ENCODE assay signal across 8 mouse cellular contexts in the genomic region with DNA sequence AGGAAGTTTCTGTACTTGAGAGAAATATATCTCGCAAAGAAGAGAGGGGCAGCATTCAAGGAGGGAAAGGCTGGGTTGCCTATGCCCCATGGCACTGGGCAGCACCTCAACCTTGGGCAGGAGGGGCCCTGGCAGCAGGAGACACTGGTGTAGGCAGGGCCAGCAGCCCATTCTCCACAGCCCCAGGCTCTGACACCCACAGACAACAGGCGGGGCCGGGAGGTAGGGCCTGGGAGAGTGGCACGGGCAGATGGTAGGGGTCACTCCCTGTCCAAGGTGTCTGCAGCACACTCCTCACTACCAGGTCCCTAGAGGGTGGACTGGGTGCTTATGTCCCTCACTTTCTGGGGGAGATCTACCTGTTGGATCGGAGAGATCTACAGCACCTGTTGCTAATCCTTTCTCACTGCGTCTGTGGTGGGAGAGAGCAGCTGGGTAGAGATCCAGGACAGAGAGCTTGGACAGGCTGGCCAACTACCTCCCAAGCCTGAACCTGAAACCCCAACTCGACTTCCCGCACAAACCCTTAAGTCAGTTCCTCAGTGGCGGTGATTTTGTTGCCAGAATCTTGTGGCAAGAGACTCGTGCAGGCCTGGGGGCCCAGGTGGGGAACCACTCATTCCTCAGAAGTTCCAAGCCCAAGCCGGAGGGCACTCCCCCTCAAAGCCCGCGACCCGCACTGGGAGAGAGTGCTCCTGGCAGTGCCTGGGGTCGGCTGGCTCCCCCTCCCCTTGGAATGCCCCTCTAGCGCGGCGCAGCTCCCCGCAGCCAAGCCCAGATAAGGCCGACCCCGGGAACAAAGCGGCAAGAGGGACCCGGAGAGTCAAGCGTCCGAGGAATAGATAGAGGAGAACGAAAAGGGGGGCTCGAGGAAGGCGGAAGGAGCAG. TPM values are rescaled to one million over a fixed set of nuclear protein-coding genes. Genes with fewer than 3 reads are reported as not detected.
DNase-seq lines count a peak whose midpoint lies in the region; ATAC-seq and TF ChIP-seq lines count a peak whose summit lies in the region.

No protein-coding gene starts in this region.

- H3K27me3 ChIP-seq in cerebellum, adult 2 months (ENCODE audit: control insufficient read depth, insufficient read depth, low read length), result no peaks in the 10 kb centered on the region
- no peaks in the 10 kb centered on the region for H3K27me3 ChIP-seq in heart, embryonic 14.5 days (ENCODE audit: control insufficient read depth, insufficient read depth, low read length)

- H3K4me2 ChIP-seq in heart, embryonic 14.5 days (ENCODE audit: low read length), result peak overlapping the region; percentile 97

- TF ChIP-seq CTCF in cerebellum, adult 2 months (IDR thresholded peaks at IDR 0.05; ENCODE audit: borderline replicate concordance, insufficient read depth, low read depth, low read length), result no peak

- H3K9ac ChIP-seq in heart, embryonic 14.5 days (ENCODE audit: low read length), result peak overlapping the region; percentile 89

- peaks cover 8% of the 10 kb centered on the region; the same call in 1 of the 2 replicates for H3K4me1 ChIP-seq in cerebellum, adult 2 months (ENCODE audit: control insufficient read depth, insufficient read depth, low read length)
- H3K4me1 ChIP-seq in heart, embryonic 14.5 days (ENCODE audit: control insufficient read depth in 2 of 2, insufficient read depth in 2 of 2, low read length in 2 of 2), result peaks cover 51 to 61% of the 10 kb centered on the region in 2 experiments

- no peaks in the 10 kb centered on the region for H3K9me3 ChIP-seq in heart, embryonic 14.5 days (ENCODE audit: control insufficient read depth, low read length)

- H3K36me3 ChIP-seq in heart, embryonic 14.5 days (ENCODE audit: control insufficient read depth, insufficient read depth, low read length), result peaks cover 41% of the 10 kb centered on the region

- WGBS in cerebellum, adult 2 months, result 10% methylated on average over 28 of the region's 28 CpGs
- whole genome bisulfite sequencing in heart, embryonic 14.5 days, result 4% methylated on average over 27 of the region's 28 CpGs

- H3K4me3 ChIP-seq in cerebellum, adult 2 months (replicated peaks; ENCODE audit: insufficient read depth, low read depth, low read length), result peak overlapping the region; percentile 82
- peak overlapping the region; percentile 66 to 93 for H3K4me3 ChIP-seq in heart, embryonic 14.5 days (ENCODE audit: control insufficient read depth in 1 of 2, insufficient read depth in 1 of 2, low read depth in 1 of 2, low read length in 2 of 2)

- no peak for ATAC-seq in heart, embryonic 14.5 days (ENCODE audit: insufficient number of reproducible peaks, insufficient read depth, low FRiP score, low read depth)

- DNase-seq in retina, embryonic 14.5 days (ENCODE audit: low spot score), result peak; percentile 54
- no peak for DNase-seq in retina, postnatal 1 day
- DNase-seq in cerebellum, adult 2 months, result peak in 1 of 2 experiments; percentile 35
- DNase-seq in kidney, postnatal 4 days, result peak; percentile 51 to 53
- DNase-seq in naive thymus-derived CD4-positive, alpha-beta T cell, adult 2 months (ENCODE audit: low read depth), result peak; percentile 41
- DNase-seq in urinary bladder, postnatal 14 days (ENCODE audit: low spot score), result no peak
- no peak for DNase-seq in layer of hippocampus, postnatal 36 days

- no peak for TF ChIP-seq POLR2A in cerebellum, adult 2 months (IDR thresholded peaks at IDR 0.05; ENCODE audit: borderline replicate concordance, insufficient read depth, low read length)

- no peak overlapping the region for H3K27ac ChIP-seq in cerebellum, adult 2 months (ENCODE audit: insufficient read depth, low read length)
- H3K27ac ChIP-seq in heart, embryonic 14.5 days (replicated peaks in 1 of 2; ENCODE audit: control insufficient read depth in 1 of 2, insufficient read depth in 1 of 2, low read depth in 2 of 2, low read length in 2 of 2), result peak overlapping the region; percentile 83 to 91

RNA-seq across cellular contexts. Expression of a gene that starts 0.7 kb away (rescaled TPM):
- polyA plus RNA-seq in cerebellum, adult 2 months (2012; rRNA removed), result 16.5 and 17.1 TPM in 2 replicates
- polyA plus RNA-seq in heart, embryonic 14.5 days (2014; fragmentation: Nextera tagmentation; extraction: Ambion mirVana), result 21.0 and 21.1 TPM in 2 replicates
- 10 to 100 TPM; 19.5 to 19.6 TPM for total RNA-seq in layer of hippocampus, postnatal 36 days (2021)

RNA-seq across cellular contexts. Expression of a gene that starts 1.7 kb away (rescaled TPM):
- 21.1 and 25.0 TPM in 2 replicates for polyA plus RNA-seq in cerebellum, adult 2 months (2012; rRNA removed)
- 18.9 and 24.2 TPM in 2 replicates for polyA plus RNA-seq in heart, embryonic 14.5 days (2014; fragmentation: Nextera tagmentation; extraction: Ambion mirVana)
- 10 to 100 TPM; 12.0 to 12.7 TPM for total RNA-seq in layer of hippocampus, postnatal 36 days (2021)

RNA-seq across cellular contexts. Expression of a gene that starts 11.1 kb away (rescaled TPM):
- 1.8 and 2.5 TPM in 2 replicates for polyA plus RNA-seq in cerebellum, adult 2 months (2012; rRNA removed)
- polyA plus RNA-seq in heart, embryonic 14.5 days (2014; fragmentation: Nextera tagmentation; extraction: Ambion mirVana), result 14.5 and 15.5 TPM in 2 replicates
- 1 to 10 TPM; 1.2 to 2.4 TPM for total RNA-seq in layer of hippocampus, postnatal 36 days (2021)

RNA-seq across cellular contexts. Expression of a gene that starts 45.4 kb away (rescaled TPM):
- polyA plus RNA-seq in cerebellum, adult 2 months (2012; rRNA removed), result 0.16 and 0.32 TPM in 2 replicates
- 0.09 and 0.22 TPM in 2 replicates for polyA plus RNA-seq in heart, embryonic 14.5 days (2014; fragmentation: Nextera tagmentation; extraction: Ambion mirVana)
- total RNA-seq in layer of hippocampus, postnatal 36 days (2021), result under 1 TPM in 1 of 2 experiments, not detected in 1; 0.20 TPM

RNA-seq across cellular contexts. Expression of a gene that starts 47.5 kb away (rescaled TPM):
- 54.2 and 57.4 TPM in 2 replicates for polyA plus RNA-seq in cerebellum, adult 2 months (2012; rRNA removed)
- 27.1 and 28.7 TPM in 2 replicates for polyA plus RNA-seq in heart, embryonic 14.5 days (2014; fragmentation: Nextera tagmentation; extraction: Ambion mirVana)
- 10 to 100 TPM; 49.6 to 50.1 TPM for total RNA-seq in layer of hippocampus, postnatal 36 days (2021)

Comparison
In these comparisons a context has a peak if more than half of its experiments do, and no peak if none do; other contexts are left out.
1. DNase-seq: peak in retina, embryonic 14.5 days (single experiment), kidney, postnatal 4 days (2 of 2) and naive thymus-derived CD4-positive, alpha-beta T cell, adult 2 months (single experiment); none in retina, postnatal 1 day (single experiment), urinary bladder, postnatal 14 days (single experiment) and layer of hippocampus, postnatal 36 days (0 of 2).